Mouse (Mus musculus) gastrocnemius, postnatal 36 days (tissue): ENCODE results near the gene Entpd7. TPM values are rescaled to one million over a fixed set of nuclear protein-coding genes. Genes with fewer than 3 reads are reported as not detected.

ENCODE experiments used
- DNase-seq, 2 experiments: peaks; one replicate each; pipeline ENCODE4 v3.0.0; 2022
- intact Hi-C: fragments of 180-260 bp; cut with DNase I; formaldehyde crosslinking; loops from one replicate; pipeline ENCODE4 v1.15.1; 2025
- total RNA-seq, 2 experiments: library from RNA; stranded (reverse); gene quantifications; 2 replicates each; pipeline ENCODE4 v1.2.3; 2021

Entpd7 gene
- total RNA-seq, 2 experiments from 2014 or later = 1.1 to 1.7 TPM

GRCm38 (mm10) chr19:43761543-43762256, 72.2 kb downstream of the Entpd7 start:
- intact Hi-C loops = no loop called here
- no peak for DNase-seq

- intact Hi-C loops = no loop called here
- no peak for DNase-seq
Observed at GRCm38 (mm10) chr19:43762410-43762809, 72.9 kb downstream of the Entpd7 start.

- DNase-seq = no peak
- intact Hi-C loops = no loop called here
Observed at GRCm38 (mm10) chr19:43766451-43766850, 77.0 kb downstream of the Entpd7 start.

GRCm38 (mm10) chr19:43767549-43768322, 78.3 kb downstream of the Entpd7 start:
- intact Hi-C loops = no loop called here
- DNase-seq = no peak

- intact Hi-C loops = no loop called here
- no peak for DNase-seq
Observed at GRCm38 (mm10) chr19:43769366-43769960, 80.0 kb downstream of the Entpd7 start.

- no peak for DNase-seq
- intact Hi-C loops = no loop called here
Observed at GRCm38 (mm10) chr19:43770584-43770983, 81.1 kb downstream of the Entpd7 start.

- no peak for DNase-seq
- intact Hi-C loops = no loop called here
Observed at GRCm38 (mm10) chr19:43771499-43771969, 82.1 kb downstream of the Entpd7 start.

GRCm38 (mm10) chr19:43772311-43772710, 82.8 kb downstream of the Entpd7 start:
- intact Hi-C loops = no loop called here
- DNase-seq = no peak

- DNase-seq = no peak
- intact Hi-C loops = no loop called here
Observed at GRCm38 (mm10) chr19:43775433-43775832, 86.0 kb downstream of the Entpd7 start.

- intact Hi-C loops = no loop called here
- no peak for DNase-seq
Observed at GRCm38 (mm10) chr19:43776561-43776960, 87.1 kb downstream of the Entpd7 start.

- DNase-seq = no peak
- intact Hi-C loops = no loop called here
Observed at GRCm38 (mm10) chr19:43777308-43777707, 87.8 kb downstream of the Entpd7 start.

- DNase-seq = no peak
- intact Hi-C loops = no loop called here
Observed at GRCm38 (mm10) chr19:43780391-43780790, 90.9 kb downstream of the Entpd7 start.

- no peak for DNase-seq
- intact Hi-C loops = no loop called here
Observed at GRCm38 (mm10) chr19:43781980-43782379, 92.5 kb downstream of the Entpd7 start, which contains the start of gene Abcc2. Gene Abcc2, plus strand, starts transcription at chr19:43782192.

Other genes starting within 250 kb of the Entpd7 start
- gene Cnnm1, start 249.2 kb upstream of the Entpd7 start, total RNA-seq = not detected
- 100 to 1,000 TPM; 336 to 420 TPM for gene Got1, start 165.1 kb upstream of the Entpd7 start, total RNA-seq
- gene Nkx2-3, start 77.3 kb upstream of the Entpd7 start, total RNA-seq = not detected
- 10 to 100 TPM; 20.6 to 25.2 TPM for gene Slc25a28, start 14.8 kb upstream of the Entpd7 start, total RNA-seq
- gene Cutc, start 63.3 kb downstream of the Entpd7 start, total RNA-seq = 10 to 100 TPM; 13.7 to 18.2 TPM
- 10 to 100 TPM; 17.2 to 20.7 TPM for gene Cox15, start 63.3 kb downstream of the Entpd7 start, total RNA-seq
- gene Abcc2, start 92.5 kb downstream of the Entpd7 start, total RNA-seq = not detected